Mouse (Mus musculus) gastrocnemius, adult 18-20 months (tissue): ENCODE data around the gene Pdzd2. TPM values are rescaled to one million over a fixed set of nuclear protein-coding genes. Genes with fewer than 3 reads are reported as not detected.

Source experiments
- DNase-seq: peaks from one replicate; pipeline ENCODE4 v3.0.0; 2021; ENCODE audit warnings: low spot score
- long read RNA-seq, 2 experiments: library from polyadenylated mRNA; stranded (forward); transcript quantifications; one replicate each; pipeline ENCODE4 v2.0.0; 2021
- total RNA-seq, 2 experiments: library from RNA; stranded (reverse); gene quantifications; 2 replicates each; pipeline ENCODE4 v1.2.3; 2021

The Pdzd2 gene
- 10 to 100 TPM; 14.1 to 16.3 TPM for total RNA-seq
- long read RNA-seq, experiment 1, partial matches to known transcripts = 2 of 3 reads
- long read RNA-seq, experiment 1, other reads (novel, unspliced or antisense) = 0 of 3 reads
- long read RNA-seq, experiment 2, partial matches to known transcripts = 5 of 6 reads
- long read RNA-seq, experiment 2, other reads (novel, unspliced or antisense) = 1 of 6 reads

DNA sequence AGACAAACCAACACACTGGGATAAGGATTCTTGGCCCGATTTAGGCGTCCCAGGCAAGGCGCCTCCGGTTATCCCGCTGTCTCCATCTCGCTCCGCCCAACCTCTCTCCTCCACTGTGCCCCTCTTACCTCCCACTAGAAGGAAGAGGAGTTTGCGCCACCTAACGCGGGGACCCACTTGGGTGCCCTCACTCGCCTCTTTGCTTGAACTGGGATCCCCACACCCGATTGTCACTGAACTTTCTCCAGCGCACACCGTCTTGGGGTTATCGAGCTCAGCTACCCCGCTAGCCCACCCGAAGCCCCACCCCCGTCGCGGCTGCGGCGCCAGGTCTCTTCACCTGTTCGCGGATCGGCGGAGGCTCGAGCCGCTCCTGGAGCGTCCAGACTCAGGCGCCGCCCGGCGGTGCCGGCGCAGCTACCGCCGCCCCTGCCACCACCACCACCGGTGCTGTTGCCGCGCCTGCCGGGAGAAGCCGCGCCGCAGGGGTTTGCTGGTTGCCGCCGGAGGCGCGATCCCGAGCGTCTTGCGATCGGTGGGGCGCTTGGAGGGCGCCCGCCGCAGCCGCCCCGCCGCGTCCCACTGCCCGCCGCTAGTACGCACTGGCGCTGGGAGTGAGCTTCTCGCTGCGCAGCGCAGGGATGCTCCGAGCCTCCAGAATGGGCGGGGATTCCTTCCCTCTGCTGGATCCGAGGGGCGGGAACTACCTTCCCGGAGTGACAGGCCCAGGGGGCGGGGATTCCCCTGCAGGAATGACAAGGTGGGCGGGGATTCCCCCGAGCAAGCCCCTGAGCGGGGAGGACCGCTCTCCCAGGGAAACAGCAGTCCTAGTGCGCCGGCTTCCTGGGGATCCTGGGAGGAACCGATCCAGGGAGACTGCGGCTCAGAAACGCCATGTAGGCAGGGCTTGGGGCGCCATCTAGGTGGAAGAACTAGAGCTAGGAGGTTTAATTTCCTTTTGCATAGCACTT lies at the start of gene Pdzd2:
TSS of gene Pdzd2 (minus strand) at position 648 of the 971 bp plus-strand sequence.
- DNase-seq = peak; percentile 94

GRCm38 (mm10) chr15:12789406-12789867 lies 49.7 kb upstream of the Pdzd2 start:
- DNase-seq = peak; percentile 7

GRCm38 (mm10) chr15:12788536-12788935 lies 48.8 kb upstream of the Pdzd2 start:
- no peak for DNase-seq

DNA sequence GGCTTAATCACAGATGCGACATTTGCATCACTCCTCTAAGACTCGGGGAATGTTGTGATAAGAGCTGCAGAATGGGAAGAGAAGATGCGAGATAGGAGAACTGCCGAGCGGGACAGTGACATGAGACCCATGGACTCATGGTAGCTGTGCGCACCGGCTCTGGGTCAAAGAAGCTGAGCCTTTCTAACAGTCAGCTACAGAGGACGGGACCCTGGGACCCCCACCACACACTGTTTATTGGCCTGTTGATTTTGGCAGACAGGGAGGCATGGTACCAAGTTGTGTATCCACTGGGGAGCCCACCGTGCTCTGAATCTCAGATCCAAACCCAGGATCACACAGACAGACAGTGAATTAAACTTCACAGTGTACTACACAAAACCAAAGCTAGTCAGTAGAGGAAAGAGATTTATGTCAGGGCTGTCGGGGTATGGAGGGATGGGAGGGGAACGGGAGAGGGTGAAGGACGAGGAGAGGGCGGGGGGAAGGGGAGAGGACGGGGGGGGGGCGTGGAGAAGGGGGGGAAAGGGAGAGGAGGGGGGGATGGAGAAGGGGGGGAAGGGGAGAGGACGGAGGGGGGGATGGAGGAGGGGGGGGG lies 42.1 kb upstream of the Pdzd2 start:
- no peak for DNase-seq

- DNase-seq = no peak
Observed at GRCm38 (mm10) chr15:12781296-12781695, 41.6 kb upstream of the Pdzd2 start.

DNA sequence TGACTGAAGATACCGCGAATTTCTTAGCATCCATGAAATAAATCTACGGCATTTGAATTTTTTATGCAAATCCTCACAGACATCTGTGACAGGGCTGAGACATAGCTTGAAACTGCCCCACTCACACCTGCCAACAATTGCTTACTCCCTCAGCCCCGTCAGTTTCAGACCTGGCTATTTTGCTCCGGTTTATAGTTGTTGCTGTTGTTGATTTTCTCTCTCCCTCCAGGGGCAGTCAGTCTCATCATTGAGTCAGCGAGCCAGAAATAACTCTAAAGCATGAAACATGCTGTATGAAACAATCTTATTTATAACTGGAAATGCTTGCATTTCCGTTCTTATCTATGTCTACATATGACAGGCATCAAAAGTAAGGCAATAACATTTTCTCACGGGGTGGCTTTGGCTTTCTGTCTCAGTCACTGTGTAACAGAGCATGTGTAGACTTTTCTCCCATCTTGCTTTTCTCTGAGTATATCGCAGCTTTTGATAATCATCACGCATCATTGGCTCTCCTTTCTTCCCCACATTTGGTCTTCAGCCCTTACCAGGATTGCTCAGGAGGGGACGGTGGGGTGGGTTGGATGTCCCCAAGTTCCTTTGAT lies 34.5 kb upstream of the Pdzd2 start:
- no peak for DNase-seq

GRCm38 (mm10) chr15:12770958-12771357 lies 31.2 kb upstream of the Pdzd2 start:
- no peak for DNase-seq

GRCm38 (mm10) chr15:12766848-12767247 lies 27.1 kb upstream of the Pdzd2 start:
- no peak for DNase-seq

GRCm38 (mm10) chr15:12763147-12763546 lies 23.4 kb upstream of the Pdzd2 start:
- DNase-seq = peak; percentile 24

- no peak for DNase-seq
Observed at GRCm38 (mm10) chr15:12762258-12762913, 22.7 kb upstream of the Pdzd2 start.

DNA sequence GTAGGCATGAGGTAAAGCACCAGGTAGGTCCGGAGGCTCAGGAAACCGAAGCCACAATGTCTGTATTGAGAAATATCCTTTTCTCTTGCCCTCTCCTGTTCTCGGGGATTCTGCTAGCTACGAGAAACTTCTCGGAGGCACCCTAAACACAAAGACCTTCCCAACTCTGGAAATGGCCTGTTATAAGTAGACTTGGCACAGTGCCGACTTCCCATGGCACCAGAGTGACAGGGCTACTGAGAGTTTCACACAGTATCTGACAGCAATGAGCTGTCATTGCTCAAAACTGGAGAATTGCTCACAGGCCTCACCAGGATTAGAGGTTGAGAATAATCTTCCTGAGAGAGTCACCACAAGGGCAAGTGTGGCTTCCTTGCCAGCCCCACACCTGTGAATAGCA lies 21.0 kb upstream of the Pdzd2 start:
- DNase-seq = no peak

GRCm38 (mm10) chr15:12758461-12758860 lies 18.7 kb upstream of the Pdzd2 start:
- DNase-seq = no peak

DNA sequence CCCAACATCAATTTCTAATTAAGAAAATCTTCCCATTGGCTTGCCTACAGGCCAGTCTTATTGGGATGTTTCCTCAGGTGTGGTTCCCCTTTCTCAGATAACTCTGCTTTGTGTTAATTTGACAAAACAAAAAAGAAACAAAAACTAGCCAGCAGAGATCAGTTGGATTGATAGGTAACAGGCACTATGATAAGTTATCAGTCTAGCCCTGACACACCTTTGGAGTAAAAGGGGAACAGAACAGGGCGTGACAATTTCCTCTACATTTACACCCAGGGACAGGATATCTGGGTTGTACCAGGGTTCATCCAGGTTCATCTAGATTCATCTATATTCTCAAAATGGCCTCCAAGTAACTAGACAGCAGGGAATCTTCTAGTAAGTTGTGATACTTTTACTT lies 18.0 kb upstream of the Pdzd2 start:
- DNase-seq = no peak

GRCm38 (mm10) chr15:12753201-12753600 lies 13.5 kb upstream of the Pdzd2 start:
- DNase-seq = peak; percentile 7

DNA sequence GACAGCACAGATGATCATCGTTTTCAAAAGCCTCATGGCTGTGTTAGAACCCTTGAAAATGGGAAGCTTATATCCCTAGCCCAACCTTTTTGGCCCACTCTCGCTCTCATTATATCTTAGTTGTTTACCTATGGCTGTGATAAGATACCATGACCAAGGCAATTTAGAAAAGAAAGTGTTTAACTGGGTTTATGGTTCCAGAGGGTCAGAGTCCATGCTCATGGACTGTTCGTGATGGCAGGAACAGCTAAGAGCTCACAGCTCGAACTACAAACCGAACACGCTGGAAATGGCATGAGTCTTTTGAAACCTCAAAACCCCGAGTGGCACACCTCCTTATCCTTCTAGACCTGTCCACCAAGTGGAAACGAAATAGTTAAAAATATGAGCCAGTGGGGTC lies 11.2 kb upstream of the Pdzd2 start:
- DNase-seq = no peak

DNA sequence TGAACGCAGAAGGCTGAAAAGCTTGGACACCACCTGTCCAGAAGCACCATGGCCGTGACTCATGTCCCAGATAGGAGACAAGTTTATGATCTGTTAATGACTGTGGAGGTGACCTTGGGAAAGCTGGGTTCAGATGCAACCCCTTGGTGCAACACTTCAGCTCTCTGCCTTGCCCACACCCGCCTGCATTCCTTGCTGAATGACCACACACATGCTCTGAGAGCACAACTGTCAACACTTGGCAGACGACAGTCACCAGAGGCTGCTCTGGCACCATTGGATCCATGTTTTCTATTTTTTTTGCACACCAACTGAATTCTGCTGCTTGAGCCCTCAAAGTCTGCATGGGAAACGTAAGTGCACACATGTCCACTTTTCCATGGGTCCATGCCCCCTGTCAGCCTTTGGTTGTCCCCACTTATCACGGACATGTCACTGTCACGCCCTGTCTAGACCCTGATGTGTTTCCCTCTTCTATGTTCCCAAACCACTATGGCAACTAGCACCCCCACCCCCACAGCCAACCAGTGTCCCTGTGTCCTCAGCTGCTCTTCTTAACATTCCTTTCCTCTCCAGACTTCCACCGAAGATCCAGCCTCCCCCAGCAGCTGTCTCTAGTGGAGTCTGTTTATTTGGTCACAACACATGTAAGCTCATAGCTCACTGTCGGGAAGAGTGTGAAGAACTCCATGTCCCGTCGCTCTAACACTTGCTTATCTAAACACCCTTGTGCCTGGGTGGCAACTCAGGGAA lies 10.0 kb upstream of the Pdzd2 start:
- DNase-seq = peak; percentile 18

- no peak for DNase-seq
Observed at GRCm38 (mm10) chr15:12742117-12742906, 2.6 kb upstream of the Pdzd2 start.

- no peak for DNase-seq
Observed at GRCm38 (mm10) chr15:12738301-12739093, 1.2 kb downstream of the Pdzd2 start.

GRCm38 (mm10) chr15:12735208-12735607 lies 4.5 kb downstream of the Pdzd2 start:
- DNase-seq = no peak
